Mouse (Mus musculus) thymus, adult 2 months (tissue): ENCODE data around the gene Antxr1.
"Not testable (repeated sequence)": the region's sequence is repeated elsewhere in the genome, so short reads cannot be mapped to it uniquely, and the experiment has no call there.

Experiments
- CTCF ChIP-seq: fragments of 200-500 bp; IDR thresholded peaks from 2 replicates; pipeline ENCODE4 v1.5.1; 2012; ENCODE audit warnings: mild to moderate bottlenecking, control low read depth, low read length, moderate library complexity, borderline replicate concordance; ENCODE audit not compliant: control insufficient read depth, poor library complexity, insufficient read depth; ENCODE audit errors: extremely low read depth
- POLR2A ChIP-seq: fragments of 200-500 bp; IDR thresholded peaks from 2 replicates; pipeline ENCODE4 v1.6.1; 2012; ENCODE audit warnings: mild to moderate bottlenecking, low read length, control low read depth, moderate library complexity; ENCODE audit not compliant: control insufficient read depth, poor library complexity, insufficient read depth; ENCODE audit errors: extremely low read depth

DNA sequence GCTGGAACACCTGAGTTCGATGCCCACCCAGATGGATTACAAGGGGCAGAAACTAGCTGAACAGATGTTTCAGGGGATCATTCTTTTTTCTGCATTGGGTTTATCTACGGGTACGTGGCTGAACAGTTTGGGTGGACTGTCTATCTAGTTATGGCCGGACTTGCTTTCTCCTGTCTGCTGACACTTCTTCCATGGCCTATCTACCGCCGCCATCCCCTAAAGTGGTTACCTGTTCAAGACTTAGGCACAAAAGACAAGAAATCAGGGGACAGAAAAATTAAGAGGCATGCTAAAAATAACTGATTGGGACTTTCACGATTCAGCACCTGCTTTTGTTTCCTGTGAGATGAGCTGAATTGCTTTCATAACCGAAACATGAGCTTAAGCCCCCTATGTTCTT lies 242.0 kb downstream of the Antxr1 start:
- not testable (repeated sequence) for TF ChIP-seq CTCF, POLR2A
